Mouse (Mus musculus) intestine, embryonic 14.5 days (tissue): ENCODE data around the gene 1500009C09Rik. TPM values are rescaled to one million over a fixed set of nuclear protein-coding genes. Genes with fewer than 3 reads are reported as not detected.
"Not testable (repeated sequence)": the region's sequence is repeated elsewhere in the genome, so short reads cannot be mapped to it uniquely, and the experiment has no call there.

Source experiments
- ATAC-seq: fragments of 200-750 bp; cut with Nextera tagmentation; replicated peaks from 2 replicates; pipeline ENCODE4 v1.8.0; 2017; ENCODE audit warnings: low read depth, moderate number of reproducible peaks, moderate TSS enrichment, moderate library complexity; ENCODE audit not compliant: low FRiP score, low TSS enrichment
- DNase-seq: peaks from one replicate; pipeline ENCODE4 v3.0.0-alpha.2; 2018; ENCODE audit warnings: low spot score
- H3K27ac ChIP-seq: fragments of 300-500 bp; sonication (generic); 2 replicates; pipeline ENCODE4 v1.5.1; 2014; ENCODE audit warnings: low read depth, mild to moderate bottlenecking, control low read depth
- H3K27me3 ChIP-seq: fragments of 300-500 bp; sonication (generic); replicated peaks from 2 replicates; pipeline ENCODE4 v1.6.1; 2014; ENCODE audit warnings: low read length, control low read depth; ENCODE audit not compliant: control insufficient read depth, insufficient read depth
- H3K36me3 ChIP-seq: fragments of 300-500 bp; sonication (generic); 2 replicates; pipeline ENCODE4 v1.6.1; 2014; ENCODE audit warnings: low read length, control low read depth; ENCODE audit not compliant: control insufficient read depth, insufficient read depth
- H3K4me1 ChIP-seq: fragments of 300-500 bp; sonication (generic); replicated peaks from 2 replicates; pipeline ENCODE4 v1.6.1; 2014; ENCODE audit warnings: low read length, control low read depth, mixed read lengths; ENCODE audit not compliant: control insufficient read depth, insufficient read depth
- H3K4me2 ChIP-seq: fragments of 300-500 bp; sonication (generic); 2 replicates; pipeline ENCODE4 v1.6.1; 2014; ENCODE audit warnings: low read length
- H3K4me3 ChIP-seq: fragments of 300-500 bp; sonication (generic); 2 replicates; pipeline ENCODE4 v1.5.1; 2014; ENCODE audit warnings: low read depth, low read length, control low read depth, mixed read lengths
- H3K9ac ChIP-seq: fragments of 300-500 bp; sonication (generic); 2 replicates; pipeline ENCODE4 v1.6.1; 2014; ENCODE audit warnings: mild to moderate bottlenecking, low read length
- H3K9me3 ChIP-seq: fragments of 300-500 bp; sonication (generic); 2 replicates; pipeline ENCODE4 v1.6.1; 2016; ENCODE audit warnings: low read length, control low read depth; ENCODE audit not compliant: control insufficient read depth
- WGBS: fragments of 180-500 bp; shearing (Covaris S2); extraction: QIAGEN DNeasy Blood & Tissue Kit; methylation state at CpG from one replicate; pipeline ENCODE4 v1.1.7; 2014; 5-methylcytosine and 5-hydroxymethylcytosine counted together
- polyA plus RNA-seq: library from polyadenylated mRNA; unstranded; fragments of >200 nt; fragmentation: Nextera tagmentation; extraction: Ambion mirVana; gene quantifications from 2 replicates; pipeline ENCODE4 v1.2.1, GENCODE M21; 2014

1500009C09Rik gene
- polyA plus RNA-seq, 1 experiment from 2014 or later, result not detected

GRCm38 (mm10) chr15:82236565-82236964, 15.6 kb upstream of the 1500009C09Rik start:
- Histone ChIP-seq H3K27ac (no peak overlapping the region), H3K36me3 (peaks cover 18% of the 10 kb centered on the region), H3K9ac (no peak overlapping the region), H3K9me3 (no peaks in the 10 kb centered on the region), H3K27me3 (no peaks in the 10 kb centered on the region), H3K4me2 (no peak overlapping the region), H3K4me3 (no peak overlapping the region), H3K4me1 (no peaks in the 10 kb centered on the region)
- peak; percentile 78; the same call in 1 of the 2 replicates for ATAC-seq
- peak; percentile 93 for DNase-seq
- WGBS, result 17% methylated on average over 5 of the region's 5 CpGs

GRCm38 (mm10) chr15:82243311-82243710, 8.9 kb upstream of the 1500009C09Rik start:
- 63% methylated on average over 3 of the region's 3 CpGs for WGBS
- DNase-seq, result no peak
- H3K4me2 ChIP-seq, result peak overlapping the region; percentile 87
- H3K4me3 ChIP-seq, result peak overlapping the region; percentile 84
- H3K4me1 ChIP-seq, result peaks cover 3% of the 10 kb centered on the region; the same call in 1 of the 2 replicates
- ATAC-seq, result no peak
- no peaks in the 10 kb centered on the region for H3K27me3 ChIP-seq
- H3K9ac ChIP-seq, result no peak overlapping the region
- no peak overlapping the region for H3K27ac ChIP-seq
- no peaks in the 10 kb centered on the region for H3K9me3 ChIP-seq
- 0 out of 2 replicates have a peak, but pooled peaks cover 4% of the 10 kb centered on the region for H3K36me3 ChIP-seq

- DNase-seq (no peak), ATAC-seq (no peak)
- H3K27me3 ChIP-seq, result no peaks in the 10 kb centered on the region
- H3K4me3 ChIP-seq, result peak overlapping the region; percentile 84
- H3K9me3 ChIP-seq, result no peaks in the 10 kb centered on the region
- peak overlapping the region; percentile 87 for H3K4me2 ChIP-seq
- peaks cover 3% of the 10 kb centered on the region; the same call in 1 of the 2 replicates for H3K4me1 ChIP-seq
- peak overlapping the region; percentile 66 for H3K9ac ChIP-seq
- WGBS, result 6% methylated on average over 12 of the region's 12 CpGs
- H3K36me3 ChIP-seq, result 0 out of 2 replicates have a peak, but pooled peaks cover 4% of the 10 kb centered on the region
- H3K27ac ChIP-seq, result peak overlapping the region; percentile 65; the same call in 1 of the 2 replicates
These were observed 8.5 kb upstream of the 1500009C09Rik start for GRCm38 (mm10) chr15:82243742-82244114.

GRCm38 (mm10) chr15:82244115-82244804, 7.9 kb upstream of the 1500009C09Rik start, which contains the start of gene Cenpm:
Gene Cenpm, minus strand, starts transcription at chr15:82244748.
- DNase-seq, result peak; percentile 97
- Histone ChIP-seq H3K4me3 (peak within 1 kb of the TSS; percentile 84), H3K36me3 (no peaks in the 10 kb centered on the region), H3K9me3 (no peaks in the 10 kb centered on the region), H3K27me3 (no peaks in the 10 kb centered on the region), H3K27ac (peak within 1 kb of the TSS; percentile 65), H3K4me1 (peaks cover 3% of the 10 kb centered on the region; the same call in 1 of the 2 replicates), H3K9ac (peak within 1 kb of the TSS; percentile 66), H3K4me2 (peak within 1 kb of the TSS; percentile 87)
- peak; percentile 97 for ATAC-seq
- WGBS, result under 1% methylated on average over 62 of the region's 65 CpGs

DNA sequence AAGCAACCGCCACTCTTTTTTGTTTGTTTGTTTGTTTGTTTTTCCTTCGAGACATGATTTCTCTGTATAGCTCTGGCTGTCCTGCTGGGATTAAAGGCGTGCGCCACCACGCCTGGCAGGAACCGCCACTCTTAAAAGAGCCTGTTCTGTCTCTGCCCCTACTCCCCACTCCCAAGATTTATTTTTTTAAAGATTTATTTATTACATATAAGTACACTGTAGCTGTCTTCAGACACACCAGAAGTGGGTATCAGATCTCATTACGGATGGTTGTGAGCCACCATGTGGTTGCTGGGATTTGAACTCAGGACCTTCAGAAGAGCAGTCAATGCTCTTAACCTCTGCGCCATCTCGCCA, 7.4 kb upstream of the 1500009C09Rik start:
- H3K9me3 ChIP-seq, ATAC-seq, H3K36me3 ChIP-seq, H3K27ac ChIP-seq, H3K4me1 ChIP-seq, H3K27me3 ChIP-seq, DNase-seq: not testable (repeated sequence)
- Histone ChIP-seq H3K4me2 (peak overlapping the region; percentile 87), H3K9ac (peak overlapping the region; percentile 66), H3K4me3 (peak overlapping the region; percentile 84)
- WGBS, result 26% methylated on average over 9 of the region's 9 CpGs

DNA sequence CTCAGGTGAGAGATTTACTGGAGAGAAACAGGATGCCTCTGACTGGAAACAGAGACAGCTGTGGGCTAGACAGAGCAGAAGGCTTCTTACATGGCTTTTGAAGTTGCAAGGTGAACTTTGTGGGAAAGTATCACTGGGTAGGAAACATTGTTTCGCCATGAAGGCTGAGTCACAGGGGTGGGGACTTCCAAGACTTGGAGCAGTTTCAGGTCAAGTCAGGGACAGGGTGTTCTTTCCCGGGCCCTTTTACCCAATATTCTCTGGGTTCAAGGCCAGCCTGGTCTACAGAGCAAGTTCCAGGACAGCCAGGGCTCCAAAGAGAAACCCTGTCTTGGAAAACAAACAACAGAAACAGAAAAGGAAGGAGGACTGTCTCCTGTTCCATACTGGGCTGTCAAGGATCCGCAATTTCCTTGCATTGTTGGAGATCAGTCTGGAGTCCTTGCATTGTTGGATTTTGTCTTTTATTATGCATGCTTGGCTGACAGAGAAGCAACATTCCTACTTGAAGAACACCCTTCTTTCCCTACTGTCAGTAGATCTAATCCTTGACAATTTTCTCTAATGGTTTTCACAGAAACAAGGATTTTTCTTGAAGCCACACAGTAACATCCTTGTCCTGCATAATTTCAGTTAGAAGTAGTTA, 4.9 kb upstream of the 1500009C09Rik start:
- no peaks in the 10 kb centered on the region for H3K9me3 ChIP-seq
- no peak overlapping the region for H3K4me2 ChIP-seq
- 78% methylated on average over 3 of the region's 3 CpGs for WGBS
- DNase-seq (no peak), ATAC-seq (no peak)
- no peak overlapping the region for H3K9ac ChIP-seq
- peaks cover 3% of the 10 kb centered on the region; the same call in 1 of the 2 replicates for H3K4me1 ChIP-seq
- no peaks in the 10 kb centered on the region for H3K36me3 ChIP-seq
- no peak overlapping the region for H3K27ac ChIP-seq
- no peak overlapping the region for H3K4me3 ChIP-seq
- no peaks in the 10 kb centered on the region for H3K27me3 ChIP-seq

DNA sequence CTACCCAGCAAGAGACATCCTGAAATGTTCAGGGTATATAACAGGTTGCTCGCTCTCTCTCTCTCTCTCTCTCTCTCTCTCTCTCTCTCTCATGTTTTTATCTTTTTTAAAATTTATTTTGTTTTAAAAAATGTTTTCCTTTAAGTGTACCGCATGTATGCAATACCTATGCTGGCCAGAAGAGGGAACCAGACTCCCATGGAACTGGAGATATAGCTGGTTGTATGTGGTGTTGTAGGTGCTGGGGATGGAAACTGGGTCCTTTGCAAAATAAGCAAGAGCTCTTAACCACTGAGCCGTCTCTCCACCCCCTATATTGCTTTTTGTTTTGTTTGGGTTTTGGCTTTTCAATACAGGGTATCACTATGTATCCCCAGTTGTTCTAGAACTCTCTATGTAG, 618 bp upstream of the 1500009C09Rik start:
- Histone ChIP-seq H3K27me3 (no peaks in the 10 kb centered on the region), H3K27ac (no peak overlapping the region), H3K9ac (no peak overlapping the region), H3K9me3 (no peaks in the 10 kb centered on the region), H3K36me3 (no peaks in the 10 kb centered on the region), H3K4me2 (no peak overlapping the region), H3K4me1 (no peaks in the 10 kb centered on the region; the same call in 1 of the 2 replicates), H3K4me3 (no peak overlapping the region)
- DNase-seq (no peak), ATAC-seq (no peak)
- WGBS, result 91% methylated on average over 3 of the region's 3 CpGs

GRCm38 (mm10) chr15:82255248-82255647, 3.1 kb downstream of the 1500009C09Rik start:
- Histone ChIP-seq H3K36me3 (no peaks in the 10 kb centered on the region), H3K27me3 (no peaks in the 10 kb centered on the region), H3K4me2 (no peak overlapping the region), H3K9me3 (no peaks in the 10 kb centered on the region), H3K4me1 (no peaks in the 10 kb centered on the region; the same call in 1 of the 2 replicates), H3K27ac (no peak overlapping the region), H3K9ac (no peak overlapping the region), H3K4me3 (no peak overlapping the region)
- ATAC-seq (no peak), DNase-seq (no peak)
- 52% methylated on average over 4 of the region's 4 CpGs for WGBS
